Mouse (Mus musculus) forebrain, embryonic 13.5 days (tissue): ENCODE results near the gene Tesmin. TPM values are rescaled to one million over a fixed set of nuclear protein-coding genes. Genes with fewer than 3 reads are reported as not detected.
A peak's percentile ranks its signal among the peaks of the same experiment; 100 is the strongest.

Experiments
- ATAC-seq: fragments of 200-750 bp; cut with Nextera tagmentation; 2 replicates; pipeline ENCODE4 v1.8.0; 2017
- H3K27ac ChIP-seq: fragments of 300-500 bp; sonication (generic); 2 replicates; pipeline ENCODE4 v1.5.1; 2015; ENCODE audit warnings: inconsistent platforms, mild to moderate bottlenecking, moderate library complexity
- H3K27me3 ChIP-seq: fragments of 300-500 bp; sonication (generic); 2 replicates; pipeline ENCODE4 v1.6.1; 2015; ENCODE audit warnings: mild to moderate bottlenecking, inconsistent platforms
- H3K36me3 ChIP-seq: fragments of 300-500 bp; sonication (generic); 2 replicates; pipeline ENCODE4 v1.6.1; 2015; ENCODE audit warnings: mild to moderate bottlenecking, inconsistent platforms; ENCODE audit not compliant: poor library complexity, severe bottlenecking
- H3K4me1 ChIP-seq: fragments of 300-500 bp; sonication (generic); 2 replicates; pipeline ENCODE4 v1.6.1; 2015; ENCODE audit warnings: inconsistent platforms
- H3K4me2 ChIP-seq: fragments of 300-500 bp; sonication (generic); 2 replicates; pipeline ENCODE4 v1.6.1; 2015; ENCODE audit warnings: inconsistent platforms, mild to moderate bottlenecking, moderate library complexity
- H3K4me3 ChIP-seq: fragments of 300-500 bp; sonication (generic); 2 replicates; pipeline ENCODE4 v1.5.1; 2015; ENCODE audit warnings: mild to moderate bottlenecking, inconsistent platforms
- H3K9ac ChIP-seq: fragments of 300-500 bp; sonication (generic); 2 replicates; pipeline ENCODE4 v1.6.1; 2015; ENCODE audit warnings: mild to moderate bottlenecking, inconsistent platforms
- H3K9me3 ChIP-seq: fragments of 300-500 bp; sonication (generic); replicated peaks from 2 replicates; pipeline ENCODE4 v1.6.1; 2016; ENCODE audit warnings: inconsistent platforms
- WGBS: fragments of 180-500 bp; shearing (Covaris S2); methylation state at CpG from one replicate; pipeline ENCODE4 v1.1.7; 2015; 5-methylcytosine and 5-hydroxymethylcytosine counted together
- polyA plus RNA-seq: library from polyadenylated mRNA; unstranded; fragments of >200 nt; fragmentation: Nextera tagmentation; extraction: Ambion mirVana; gene quantifications from 2 replicates; pipeline ENCODE4 v1.2.1, GENCODE M21; 2015

Tesmin gene
- polyA plus RNA-seq, 1 experiment from 2014 or later = 0.21 TPM

DNA sequence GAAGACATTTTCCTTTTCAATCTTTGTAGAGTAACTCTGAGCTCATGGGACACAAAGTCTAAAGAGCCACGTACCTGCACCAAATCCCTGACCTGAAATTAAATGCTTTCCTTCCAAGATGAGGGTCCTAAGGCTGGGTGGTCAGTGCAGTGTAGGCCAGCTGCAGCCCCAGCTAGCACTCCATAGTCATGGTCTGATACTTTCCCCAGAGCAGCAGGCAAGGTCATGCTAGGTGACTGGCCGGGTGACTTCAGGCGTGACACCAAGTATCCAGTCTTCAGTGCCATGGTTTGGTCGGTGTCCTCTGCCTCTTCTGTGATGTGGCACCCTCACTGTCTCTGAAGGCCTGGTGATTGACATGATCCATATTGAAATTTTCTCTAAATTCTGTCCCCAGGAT is 11.4 kb downstream of the Tesmin start:
- Histone ChIP-seq H3K4me3 (no peak overlapping the region), H3K27ac (no peak overlapping the region), H3K27me3 (no peaks in the 10 kb centered on the region), H3K4me2 (no peak overlapping the region), H3K9me3 (no peaks in the 10 kb centered on the region), H3K4me1 (no peaks in the 10 kb centered on the region), H3K36me3 (no peaks in the 10 kb centered on the region), H3K9ac (no peak overlapping the region)
- 86% methylated on average over 4 of the region's 4 CpGs for WGBS
- no peak for ATAC-seq

DNA sequence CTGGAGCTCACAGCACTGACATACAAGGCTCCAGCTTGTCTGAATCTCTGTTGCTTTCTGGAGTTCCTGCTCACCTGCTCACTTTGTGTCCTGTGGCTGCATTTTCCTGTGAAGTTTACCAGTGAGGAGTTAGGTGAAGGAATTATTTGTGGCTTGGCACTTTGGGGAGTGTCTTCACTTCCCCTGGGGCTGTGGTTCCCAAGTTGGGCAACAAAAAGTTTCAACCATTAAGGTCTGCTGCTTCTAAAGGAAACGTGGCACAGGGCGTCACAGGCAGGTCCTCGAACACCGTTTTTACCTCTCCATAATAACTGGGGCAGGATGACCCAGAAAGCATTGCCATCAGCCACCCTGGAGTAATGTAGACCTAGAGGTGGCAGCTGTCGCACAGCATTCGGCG is 12.8 kb downstream of the Tesmin start:
- 88% methylated on average over 7 of the region's 7 CpGs for WGBS

DNA sequence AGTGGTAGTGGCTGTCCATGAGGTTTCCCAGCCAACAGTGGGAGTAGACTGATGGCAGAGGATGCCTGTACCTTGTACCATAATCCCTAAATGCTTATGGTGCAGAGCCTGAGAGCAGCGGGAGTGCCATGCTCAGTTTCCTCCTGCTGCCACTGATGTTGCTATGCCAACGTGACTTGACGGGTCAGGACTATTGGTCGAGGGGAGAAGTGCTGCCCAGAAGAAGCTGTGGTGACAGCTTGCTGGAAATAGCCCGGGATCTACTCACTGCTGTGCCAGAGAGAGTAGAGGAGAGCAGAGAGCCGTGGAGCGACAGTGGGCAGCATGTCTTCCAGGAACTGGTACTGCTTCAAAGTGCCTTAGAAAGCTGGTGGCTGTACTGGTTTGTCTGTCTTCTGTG is 13.3 kb downstream of the Tesmin start:
- Histone ChIP-seq H3K9me3 (no peaks in the 10 kb centered on the region), H3K4me2 (no peak overlapping the region), H3K4me1 (no peaks in the 10 kb centered on the region), H3K27me3 (no peaks in the 10 kb centered on the region), H3K27ac (no peak overlapping the region), H3K9ac (no peak overlapping the region), H3K36me3 (no peaks in the 10 kb centered on the region), H3K4me3 (no peak overlapping the region)
- no peak for ATAC-seq
- WGBS = 54% methylated on average over 7 of the region's 7 CpGs

More for the DNA sequence above, 12.8 kb downstream of the Tesmin start:
- Histone ChIP-seq H3K4me1 (no peaks in the 10 kb centered on the region), H3K36me3 (no peaks in the 10 kb centered on the region), H3K27ac (no peak overlapping the region), H3K4me3 (no peak overlapping the region), H3K4me2 (no peak overlapping the region), H3K9me3 (no peaks in the 10 kb centered on the region), H3K9ac (no peak overlapping the region), H3K27me3 (no peaks in the 10 kb centered on the region)
- no peak for ATAC-seq

DNA sequence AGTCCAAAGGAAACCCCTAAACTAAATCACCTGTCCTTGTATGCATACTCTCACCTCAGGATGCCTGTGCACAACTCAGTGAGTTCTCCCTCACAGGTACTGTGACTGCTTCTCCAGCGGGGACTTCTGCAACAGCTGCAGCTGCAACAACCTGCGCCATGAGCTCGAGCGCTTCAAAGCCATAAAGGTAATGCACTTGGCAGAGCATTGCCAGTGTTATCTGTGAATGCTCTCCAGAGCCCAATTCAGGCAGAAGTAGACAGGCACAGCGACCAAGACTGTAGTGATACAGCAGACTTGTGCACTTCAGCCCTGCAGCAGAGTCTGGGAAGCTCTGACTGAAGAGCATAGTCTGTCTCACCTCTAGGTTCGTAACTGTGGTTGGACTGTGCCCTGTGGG is 13.7 kb downstream of the Tesmin start:
- H3K4me1 ChIP-seq = no peaks in the 10 kb centered on the region
- no peak overlapping the region for H3K4me3 ChIP-seq

DNA sequence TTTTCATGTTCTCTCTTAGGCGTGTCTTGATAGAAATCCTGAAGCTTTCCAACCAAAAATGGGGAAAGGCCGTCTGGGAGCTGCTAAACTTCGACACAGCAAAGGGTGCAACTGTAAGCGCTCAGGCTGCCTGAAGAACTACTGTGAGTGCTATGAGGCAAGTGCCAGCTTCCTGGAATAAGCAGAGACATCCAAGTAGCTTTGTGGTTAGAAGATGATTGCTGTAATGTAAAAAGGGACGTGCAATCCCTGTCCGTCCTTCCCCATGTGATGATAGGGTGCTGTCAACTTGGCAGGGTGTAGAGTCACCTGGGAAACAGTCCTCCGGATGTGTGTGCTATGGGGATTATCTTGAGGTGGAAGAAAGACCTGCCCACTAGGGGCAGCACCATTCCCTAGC is 15.4 kb downstream of the Tesmin start:
- WGBS = 86% methylated on average over 7 of the region's 7 CpGs
- ATAC-seq = no peak
- no peaks in the 10 kb centered on the region for H3K4me1 ChIP-seq

More for the DNA sequence above, 13.7 kb downstream of the Tesmin start:
- Histone ChIP-seq H3K27me3 (no peaks in the 10 kb centered on the region), H3K9ac (no peak overlapping the region), H3K36me3 (no peaks in the 10 kb centered on the region), H3K27ac (no peak overlapping the region), H3K4me2 (no peak overlapping the region), H3K9me3 (no peaks in the 10 kb centered on the region)
- WGBS = 87% methylated on average over 6 of the region's 6 CpGs
- no peak for ATAC-seq

DNA sequence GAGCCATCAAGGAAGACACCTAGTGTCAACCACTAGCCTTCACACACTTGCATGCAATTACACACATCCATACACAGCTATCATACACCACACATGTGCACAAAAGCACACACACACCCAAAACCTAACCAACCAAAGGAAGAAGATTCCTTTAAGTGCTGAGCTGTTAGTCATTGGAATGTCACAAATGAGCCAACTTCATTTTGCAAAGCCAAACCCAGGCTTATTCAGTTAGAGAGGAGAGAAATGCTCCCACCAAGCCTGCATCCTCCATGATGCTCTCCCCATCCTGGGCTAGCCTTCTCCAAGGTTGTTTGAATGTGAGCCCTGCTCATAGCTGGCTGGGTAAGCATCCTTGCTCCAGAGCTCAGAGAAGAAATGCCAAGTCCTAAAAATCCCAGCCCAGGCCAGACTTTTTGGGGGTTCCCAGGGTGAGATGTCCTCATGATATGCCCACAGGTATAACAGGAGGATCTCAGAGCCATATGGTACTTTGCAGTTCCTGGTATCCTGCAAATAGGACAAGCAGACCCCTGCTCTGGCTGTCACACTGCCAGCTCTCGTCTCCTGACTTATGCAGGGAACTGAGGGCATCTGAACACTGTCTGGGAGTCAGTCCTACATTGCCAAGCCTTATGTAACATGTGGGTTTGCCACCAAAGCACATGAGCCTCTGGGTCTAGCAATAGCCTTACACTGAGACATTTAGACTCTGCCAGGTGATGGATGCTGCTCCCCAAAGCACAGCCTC is 17.0 kb downstream of the Tesmin start:
- Histone ChIP-seq H3K4me3 (no peak overlapping the region), H3K4me2 (no peak overlapping the region), H3K27ac (no peak overlapping the region), H3K27me3 (no peaks in the 10 kb centered on the region), H3K9ac (no peak overlapping the region), H3K9me3 (no peaks in the 10 kb centered on the region), H3K4me1 (no peaks in the 10 kb centered on the region), H3K36me3 (no peaks in the 10 kb centered on the region)
- no peak for ATAC-seq
- WGBS = 64% methylated on average over 1 of the region's 1 CpGs

More for the DNA sequence above, 15.4 kb downstream of the Tesmin start:
- no peak overlapping the region for H3K4me3 ChIP-seq
- H3K27ac ChIP-seq = no peak overlapping the region
- no peak overlapping the region for H3K4me2 ChIP-seq
- H3K36me3 ChIP-seq = no peaks in the 10 kb centered on the region
- no peaks in the 10 kb centered on the region for H3K27me3 ChIP-seq
- no peaks in the 10 kb centered on the region for H3K9me3 ChIP-seq
- H3K9ac ChIP-seq = no peak overlapping the region

DNA sequence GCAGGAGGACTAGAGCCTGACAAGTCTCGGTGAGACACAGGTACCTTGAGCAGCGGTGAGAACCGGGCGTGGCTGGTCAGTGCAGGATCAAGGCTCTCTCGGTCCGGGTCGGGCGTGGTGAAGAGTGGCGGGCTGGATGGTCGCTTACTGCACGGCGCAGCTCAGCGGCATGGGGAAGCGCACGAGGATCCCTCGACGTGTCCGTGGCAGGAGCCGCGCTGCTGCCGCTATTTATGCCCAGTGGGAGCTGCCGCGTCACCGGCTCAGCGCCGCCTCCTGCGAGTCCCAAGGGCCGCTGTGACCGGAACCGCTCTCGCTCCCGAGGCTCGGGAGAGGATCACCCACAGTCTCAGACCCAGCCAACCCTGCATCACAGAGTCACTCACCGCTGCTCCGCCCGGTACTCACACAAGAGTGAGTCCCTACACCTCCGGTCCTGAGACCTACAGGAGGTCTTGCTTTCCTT is 25.6 kb downstream of the Tesmin start, which contains the start of gene Gal:
TSS of gene Gal (minus strand) at position 277 of the 466 bp plus-strand sequence.
- Histone ChIP-seq H3K9ac (peak within 1 kb of the TSS; percentile 58), H3K27ac (no peak within 1 kb of the TSS), H3K9me3 (no peaks in the 10 kb centered on the region), H3K4me2 (peak within 1 kb of the TSS; percentile 63), H3K36me3 (no peaks in the 10 kb centered on the region), H3K4me3 (peak within 1 kb of the TSS; percentile 32), H3K27me3 (peaks cover 34% of the 10 kb centered on the region), H3K4me1 (peaks cover 8% of the 10 kb centered on the region)
- peak; percentile 55; the same call in 1 of the 2 replicates for ATAC-seq
- 2% methylated on average over 37 of the region's 37 CpGs for WGBS

DNA sequence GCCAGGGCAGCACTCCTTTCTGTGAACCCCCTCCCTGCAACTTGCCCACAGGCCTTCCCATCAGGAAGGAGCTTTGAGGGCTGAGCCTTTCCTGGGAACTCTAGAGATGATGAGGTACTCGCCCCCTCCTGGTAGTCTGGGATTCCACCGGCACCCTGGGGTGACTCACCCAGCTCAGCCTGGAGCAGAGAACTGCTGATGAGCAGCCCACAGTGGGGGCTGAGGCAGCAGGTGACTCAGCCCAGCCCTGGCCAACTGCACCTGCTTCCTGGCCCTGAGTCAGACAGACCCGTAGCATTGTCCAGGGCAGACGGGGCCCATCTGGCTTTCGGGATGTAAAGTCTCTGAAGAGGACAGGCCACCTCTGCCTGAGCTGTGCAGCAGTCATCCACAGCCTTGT is 30.6 kb downstream of the Tesmin start:
- Histone ChIP-seq H3K9me3 (no peaks in the 10 kb centered on the region), H3K27me3 (peaks cover 16% of the 10 kb centered on the region), H3K4me3 (no peak overlapping the region), H3K9ac (no peak overlapping the region), H3K27ac (no peak overlapping the region), H3K4me2 (no peak overlapping the region), H3K36me3 (no peaks in the 10 kb centered on the region), H3K4me1 (peaks cover 4% of the 10 kb centered on the region)
- no peak for ATAC-seq
- WGBS = 70% methylated on average over 5 of the region's 5 CpGs

DNA sequence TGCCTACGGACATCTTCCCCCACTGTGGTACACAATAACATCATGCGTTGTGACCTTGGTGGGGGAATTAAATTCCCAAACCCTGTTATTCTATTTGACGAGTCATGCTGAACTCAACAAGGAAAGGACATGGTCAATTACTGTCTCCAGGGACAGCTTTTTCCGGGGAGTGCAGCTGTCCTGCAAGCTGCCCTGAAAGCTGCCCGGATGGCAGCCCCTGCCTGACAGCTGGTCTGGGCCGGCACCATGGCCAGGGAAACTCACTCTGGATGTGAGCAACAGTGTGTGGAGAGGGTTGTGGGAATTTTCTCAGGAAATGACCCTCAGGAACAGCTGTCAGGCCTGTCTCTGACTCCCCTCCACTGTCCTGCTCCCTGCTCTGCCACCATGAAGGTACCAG is 33.8 kb downstream of the Tesmin start:
- no peaks in the 10 kb centered on the region for H3K9me3 ChIP-seq
- no peak overlapping the region for H3K27ac ChIP-seq
- no peak overlapping the region for H3K4me2 ChIP-seq
- no peak overlapping the region for H3K4me3 ChIP-seq
- no peaks in the 10 kb centered on the region for H3K4me1 ChIP-seq
- ATAC-seq = no peak
- WGBS = 47% methylated on average over 6 of the region's 6 CpGs
- no peaks in the 10 kb centered on the region for H3K27me3 ChIP-seq
- H3K9ac ChIP-seq = no peak overlapping the region
- no peaks in the 10 kb centered on the region for H3K36me3 ChIP-seq

DNA sequence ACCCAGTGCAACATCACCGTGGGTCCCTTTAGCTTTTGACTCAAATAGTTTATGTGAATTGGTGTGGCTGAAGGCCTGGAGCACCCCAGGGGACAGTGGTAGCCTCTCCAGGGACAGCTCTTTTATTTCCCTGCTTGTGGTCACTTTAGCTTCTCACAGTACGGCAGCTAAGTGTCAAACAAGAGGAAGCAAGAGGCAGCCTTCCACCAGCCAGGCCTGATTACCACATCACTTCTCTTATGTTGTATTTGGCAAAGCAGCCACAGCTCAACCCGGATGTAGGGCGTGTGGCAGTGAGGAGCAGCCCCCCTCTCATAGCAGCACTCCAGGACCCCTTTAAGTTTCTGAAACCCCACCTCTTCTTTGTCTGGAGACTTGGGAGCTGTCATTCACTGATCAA is 34.3 kb downstream of the Tesmin start:
- H3K4me3 ChIP-seq = no peak overlapping the region
- no peaks in the 10 kb centered on the region for H3K36me3 ChIP-seq
- no peaks in the 10 kb centered on the region for H3K27me3 ChIP-seq
- H3K4me2 ChIP-seq = no peak overlapping the region
- no peak overlapping the region for H3K27ac ChIP-seq
- WGBS = 77% methylated on average over 4 of the region's 4 CpGs
- ATAC-seq = no peak
- H3K9ac ChIP-seq = no peak overlapping the region
- no peaks in the 10 kb centered on the region for H3K4me1 ChIP-seq
- H3K9me3 ChIP-seq = no peaks in the 10 kb centered on the region

DNA sequence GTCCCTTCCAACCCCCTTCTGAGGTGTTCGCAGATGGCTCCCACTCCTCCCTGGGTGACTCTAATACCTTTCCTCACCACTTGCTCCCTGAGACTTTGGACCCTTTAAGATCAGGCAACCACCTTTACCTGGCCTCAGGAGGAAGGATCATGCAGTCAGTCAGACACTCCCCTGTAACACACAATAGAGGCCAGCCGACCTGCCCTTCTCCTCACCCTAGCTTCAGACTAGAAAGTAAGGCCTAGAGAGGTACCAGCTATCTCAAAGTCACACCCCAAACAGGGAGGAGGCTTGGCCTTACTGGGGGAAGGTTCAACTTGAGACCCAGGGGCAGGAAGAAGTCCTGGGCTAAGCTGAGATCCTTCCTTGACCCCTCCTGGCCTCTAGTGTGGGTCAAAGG is 35.6 kb downstream of the Tesmin start:
- Histone ChIP-seq H3K27me3 (no peaks in the 10 kb centered on the region), H3K4me2 (no peak overlapping the region), H3K4me3 (no peak overlapping the region), H3K4me1 (peaks cover 4% of the 10 kb centered on the region), H3K9ac (no peak overlapping the region), H3K27ac (no peak overlapping the region), H3K36me3 (no peaks in the 10 kb centered on the region), H3K9me3 (no peaks in the 10 kb centered on the region)
- ATAC-seq = no peak
- WGBS = 86% methylated on average over 2 of the region's 2 CpGs

DNA sequence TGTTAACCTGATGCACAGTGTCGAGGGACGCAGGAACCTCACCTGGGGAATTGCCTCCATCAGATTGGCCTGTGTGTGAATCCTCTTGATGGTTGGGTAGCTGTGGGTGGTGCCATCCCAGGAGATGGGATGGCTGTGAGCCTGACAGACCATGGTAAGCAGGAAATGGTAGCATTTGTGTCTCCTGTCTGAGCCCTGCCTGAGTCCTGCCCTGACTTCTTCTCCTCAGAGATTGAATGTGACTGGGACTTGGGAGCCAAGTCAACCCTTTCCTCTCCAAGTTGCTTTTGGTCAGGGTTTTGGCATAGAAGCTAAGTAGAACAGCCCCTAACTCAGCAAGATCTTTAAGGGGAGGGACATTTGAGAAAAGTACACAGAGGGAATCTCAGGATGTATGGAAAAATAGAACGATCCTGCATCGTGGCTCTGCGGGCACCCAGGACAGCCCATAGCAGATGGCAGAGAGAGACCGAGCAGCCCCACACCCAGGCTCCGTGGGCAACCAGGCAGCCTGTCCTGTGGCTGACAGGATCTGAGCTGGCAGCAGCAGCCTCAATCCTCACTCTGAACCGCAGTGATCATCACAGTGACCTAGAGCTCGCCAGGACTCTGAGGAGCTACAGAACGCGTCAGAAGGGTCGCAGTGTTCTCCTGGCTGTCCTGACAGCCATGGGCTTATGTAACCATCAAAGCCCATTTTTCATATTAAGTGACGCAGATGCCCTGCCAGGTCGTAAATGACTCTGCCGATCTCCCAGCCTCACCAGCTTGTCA is 39.6 kb downstream of the Tesmin start:
- H3K4me1 ChIP-seq = peaks cover 10% of the 10 kb centered on the region
- no peak overlapping the region for H3K9ac ChIP-seq
- no peak for ATAC-seq
- H3K36me3 ChIP-seq = no peaks in the 10 kb centered on the region
- 88% methylated on average over 15 of the region's 15 CpGs for WGBS
- H3K27me3 ChIP-seq = no peaks in the 10 kb centered on the region
- H3K9me3 ChIP-seq = no peaks in the 10 kb centered on the region
- no peak overlapping the region for H3K27ac ChIP-seq
- no peak overlapping the region for H3K4me3 ChIP-seq
- no peak overlapping the region for H3K4me2 ChIP-seq
